Mouse (Mus musculus) erythroblast, embryonic 14.5 days (primary cell): ENCODE data around the gene Sox6.

Source experiments
- GATA1 ChIP-seq: IDR thresholded peaks from 2 replicates; pipeline ENCODE4 v1.6.1; 2012; ENCODE audit warnings: low read length, inconsistent platforms, mixed read lengths
- TAL1 ChIP-seq: IDR thresholded peaks from 3 replicates; pipeline ENCODE4 v1.6.1; 2012; ENCODE audit warnings: low read length, inconsistent platforms, mixed read lengths

DNA sequence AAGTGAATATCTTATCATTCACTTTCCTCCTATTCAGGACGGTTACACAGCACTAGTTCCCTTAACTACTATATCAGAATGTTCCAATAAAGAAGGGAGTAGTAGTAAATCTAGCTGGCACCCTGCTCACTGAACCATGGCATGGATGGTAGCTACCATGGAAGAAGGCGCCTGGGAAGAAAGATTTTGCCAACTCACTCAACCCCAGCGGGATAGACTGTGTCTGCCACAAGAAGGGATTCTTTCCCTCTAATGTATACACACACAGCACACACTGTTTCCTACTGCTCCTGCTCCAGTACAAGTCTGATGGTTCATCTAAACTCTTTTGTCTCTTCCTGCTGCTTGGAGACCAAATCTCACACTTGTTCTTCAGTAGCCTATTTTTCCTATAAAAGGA is 147.1 kb downstream of the Sox6 start:
- no peak for TF ChIP-seq GATA1
- TF ChIP-seq TAL1 = no peak
